Mouse (Mus musculus) C2C12 (cell line): ENCODE data around the gene Erich6. TPM values are rescaled to one million over a fixed set of nuclear protein-coding genes. Genes with fewer than 3 reads are reported as not detected.
A peak's percentile ranks its signal among the peaks of the same experiment; 100 is the strongest.
"Not testable (repeated sequence)": the region's sequence is repeated elsewhere in the genome, so short reads cannot be mapped to it uniquely, and the experiment has no call there.

Experiments used
- H3K27me3 ChIP-seq: one replicate; pipeline ENCODE4 v1.6.1; 2011; ENCODE audit not compliant: control insufficient read depth, insufficient read depth, insufficient read length
- H3K36me3 ChIP-seq: one replicate; pipeline ENCODE4 v1.6.1; 2011; ENCODE audit not compliant: control insufficient read depth, insufficient read depth
- H3K4me3 ChIP-seq: one replicate; pipeline ENCODE4 v1.5.1; 2011; ENCODE audit warnings: mild to moderate bottlenecking, control low read depth; ENCODE audit not compliant: poor library complexity, insufficient read depth, severe bottlenecking
- H3K79me2 ChIP-seq: one replicate; pipeline ENCODE4 v1.6.1; 2011; ENCODE audit not compliant: control insufficient read depth, insufficient read depth
- H3K79me3 ChIP-seq: one replicate; pipeline ENCODE4 v1.6.1; 2011; ENCODE audit warnings: low read depth, control low read depth
- H3ac ChIP-seq: one replicate; pipeline ENCODE3; 2011; ENCODE audit warnings: low read depth; ENCODE audit not compliant: control insufficient read depth, insufficient read length
- CEBPB ChIP-seq: IDR thresholded peaks from one replicate; pipeline ENCODE4 v1.6.1; 2011; ENCODE audit warnings: low read depth, mild to moderate bottlenecking, control low read depth, moderate library complexity
- CTCF ChIP-seq: IDR thresholded peaks from one replicate; pipeline ENCODE4 v1.5.1; 2011; ENCODE audit not compliant: control insufficient read depth, insufficient read depth, insufficient read length
- FOSL1 ChIP-seq: IDR thresholded peaks from one replicate; pipeline ENCODE4 v1.8.0; 2011; ENCODE audit warnings: mild to moderate bottlenecking, low read length; ENCODE audit not compliant: poor library complexity, insufficient read depth, severe bottlenecking
- MAX ChIP-seq: IDR thresholded peaks from one replicate; pipeline ENCODE4 v1.6.1; 2011; ENCODE audit warnings: mild to moderate bottlenecking, control low read depth
- MYOD1 ChIP-seq: IDR thresholded peaks from one replicate; pipeline ENCODE4 v1.6.1; 2011; ENCODE audit warnings: low read depth; ENCODE audit not compliant: control insufficient read depth, insufficient read length
- MYOG ChIP-seq: IDR thresholded peaks from one replicate; pipeline ENCODE4 v1.6.1; 2011; ENCODE audit not compliant: control insufficient read depth, insufficient read length; ENCODE audit errors: extremely low read depth
- USF1 ChIP-seq: IDR thresholded peaks from one replicate; pipeline ENCODE4 v1.6.1; 2011; ENCODE audit warnings: low read depth, mild to moderate bottlenecking, control low read depth, moderate library complexity
- polyA plus RNA-seq: library from polyadenylated mRNA; unstranded; fragments of >200 nt; fragmentation: generic; extraction: Trizol; gene quantifications from one replicate; pipeline ENCODE4 v1.2.1, GENCODE M21; 2012; ENCODE audit warnings: missing spikeins

Erich6 gene
- polyA plus RNA-seq, 1 experiment, result 0.06 TPM

- Histone ChIP-seq H3K27me3 (no peaks in the 10 kb centered on the region), H3ac (no peak overlapping the region), H3K36me3 (peaks cover 52% of the 10 kb centered on the region), H3K4me3 (no peak overlapping the region), H3K79me2 (no peaks in the 10 kb centered on the region), H3K79me3 (peaks cover 1% of the 10 kb centered on the region)
- no peak for TF ChIP-seq MYOD1
- no peak for TF ChIP-seq MYOG
- TF ChIP-seq FOSL1, result no peak
- no peak for TF ChIP-seq MAX
- no peak for TF ChIP-seq CTCF
Measured at GRCm38 (mm10) chr3:58593623-58594022, 43.4 kb downstream of the Erich6 start.

GRCm38 (mm10) chr3:58592666-58593065 lies 44.3 kb downstream of the Erich6 start:
- peaks cover 58% of the 10 kb centered on the region for H3K36me3 ChIP-seq
- not testable (repeated sequence) for H3K4me3 ChIP-seq, H3K79me2 ChIP-seq, H3K27me3 ChIP-seq, H3K79me3 ChIP-seq, H3ac ChIP-seq

DNA sequence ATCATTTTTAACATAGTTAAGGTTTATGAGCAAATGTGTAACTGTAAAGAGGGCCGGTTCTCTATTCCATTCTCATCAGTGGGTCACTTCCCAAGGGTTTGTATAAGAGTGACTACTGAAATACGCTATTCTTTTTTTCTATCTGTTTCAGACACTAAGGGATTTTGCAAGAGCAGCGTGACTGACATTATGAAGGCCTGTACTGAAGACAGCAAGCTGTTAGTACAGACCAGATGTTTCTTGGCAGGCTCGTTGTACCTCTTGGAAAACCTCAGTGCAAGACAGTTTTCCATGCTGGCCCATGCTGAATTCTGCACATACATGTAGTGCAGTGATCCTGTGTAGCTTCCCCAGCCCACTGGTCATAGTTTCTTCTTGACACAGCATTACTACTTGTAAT lies 46.5 kb downstream of the Erich6 start:
- Histone ChIP-seq H3K79me3 (peaks cover 12% of the 10 kb centered on the region), H3K79me2 (peaks cover 21% of the 10 kb centered on the region), H3K36me3 (peaks cover 79% of the 10 kb centered on the region)
- H3K4me3 ChIP-seq, H3K27me3 ChIP-seq, H3ac ChIP-seq: not testable (repeated sequence)

GRCm38 (mm10) chr3:58582788-58583426 lies 54.1 kb downstream of the Erich6 start:
- peaks cover 83% of the 10 kb centered on the region for H3K79me3 ChIP-seq
- TF ChIP-seq MAX (no peak), MYOG (no peak), FOSL1 (no peak), MYOD1 (no peak)

DNA sequence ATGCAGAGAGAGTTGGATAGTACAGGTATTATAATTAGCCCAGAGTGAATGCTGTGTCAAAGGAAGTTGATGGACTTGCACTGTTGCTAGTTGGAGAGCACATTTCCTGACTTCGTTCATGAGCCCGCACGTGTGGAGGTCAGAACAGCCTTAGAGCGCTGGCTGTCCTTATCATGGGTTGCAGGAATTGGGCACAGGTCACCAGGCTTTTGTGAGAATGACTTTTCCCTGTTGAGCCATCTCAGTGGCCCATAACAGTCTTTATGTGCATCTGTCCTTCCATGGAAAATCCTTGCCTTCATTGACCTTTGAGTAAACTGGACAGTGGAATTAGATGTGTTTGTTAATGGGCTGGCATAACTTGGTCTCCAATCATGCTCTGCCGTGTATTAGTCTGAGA lies 54.7 kb downstream of the Erich6 start:
- no peak overlapping the region for H3K4me3 ChIP-seq
- peaks cover 46% of the 10 kb centered on the region for H3K36me3 ChIP-seq
- peaks cover 85% of the 10 kb centered on the region for H3K79me3 ChIP-seq
- no peak overlapping the region for H3ac ChIP-seq
- H3K79me2 ChIP-seq, result peaks cover 96% of the 10 kb centered on the region
- TF ChIP-seq MYOG (no peak), CTCF (no peak), USF1 (no peak), MYOD1 (no peak), MAX (no peak), CEBPB (no peak), FOSL1 (no peak)
- H3K27me3 ChIP-seq, result no peaks in the 10 kb centered on the region

More at GRCm38 (mm10) chr3:58582788-58583426, 54.1 kb downstream of the Erich6 start:
- H3K36me3 ChIP-seq, result peaks cover 52% of the 10 kb centered on the region
- H3K4me3 ChIP-seq, result no peak overlapping the region
- H3K79me2 ChIP-seq, result peaks cover 95% of the 10 kb centered on the region
- no peaks in the 10 kb centered on the region for H3K27me3 ChIP-seq
- no peak overlapping the region for H3ac ChIP-seq

DNA sequence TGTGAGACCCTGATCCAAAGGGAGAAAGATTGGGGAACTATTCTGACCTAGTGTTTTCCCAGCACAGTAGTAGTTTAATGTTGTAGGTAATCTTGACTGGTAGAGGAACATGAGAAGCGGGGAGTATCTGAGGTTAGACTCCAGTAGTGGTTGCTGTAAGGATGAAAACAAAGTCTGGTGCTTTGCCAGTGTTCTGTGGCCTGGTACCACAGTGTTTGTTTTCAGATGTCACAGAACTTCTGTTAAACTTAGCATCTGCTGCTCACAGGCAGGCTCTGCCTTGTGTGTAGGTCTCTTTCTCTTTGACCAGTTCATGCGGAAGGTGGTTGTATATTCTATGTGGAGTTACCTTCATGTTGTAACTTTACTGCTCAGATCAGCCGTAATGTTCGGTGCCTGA lies 55.5 kb downstream of the Erich6 start:
- no peak overlapping the region for H3ac ChIP-seq
- H3K36me3 ChIP-seq, result peaks cover 38% of the 10 kb centered on the region
- H3K27me3 ChIP-seq, result no peaks in the 10 kb centered on the region
- no peak overlapping the region for H3K4me3 ChIP-seq
- TF ChIP-seq CEBPB (no peak), MYOD1 (no peak), USF1 (no peak), MAX (no peak), FOSL1 (no peak), MYOG (no peak), CTCF (no peak)
- H3K79me2 ChIP-seq, result peaks cover 97% of the 10 kb centered on the region
- H3K79me3 ChIP-seq, result peaks cover 83% of the 10 kb centered on the region

GRCm38 (mm10) chr3:58577506-58578050 lies 59.4 kb downstream of the Erich6 start:
- H3K79me3 ChIP-seq, result peaks cover 57% of the 10 kb centered on the region
- TF ChIP-seq CTCF (no peak), FOSL1 (no peak)
- H3K4me3 ChIP-seq, result peak overlapping the region; percentile 60
- H3ac ChIP-seq, result no peak overlapping the region
- peaks cover 61% of the 10 kb centered on the region for H3K79me2 ChIP-seq
- H3K36me3 ChIP-seq, result peaks cover 21% of the 10 kb centered on the region
- H3K27me3 ChIP-seq, result no peaks in the 10 kb centered on the region
